Mouse (Mus musculus): Measurements from ENCODE around the gene Plod2. TPM values are rescaled to one million over a fixed set of nuclear protein-coding genes. Genes with fewer than 3 reads are reported as not detected.

Plod2 gene
- polyA plus RNA-seq, 1 experiment from 2014 or later, result 43.5 TPM

GRCm38 (mm10) chr9:92601551-92601950 lies 59.5 kb downstream of the Plod2 start:
- Histone ChIP-seq H3K27ac (ENCODE audit: low read depth, low read length) (no peak overlapping the region), H3K9me3 (replicated peaks; ENCODE audit: control insufficient read depth, low read length) (no peaks in the 10 kb centered on the region), H3K4me1 (ENCODE audit: control insufficient read depth, insufficient read depth, low read length) (no peaks in the 10 kb centered on the region), H3K9ac (ENCODE audit: low read depth, low read length) (no peak overlapping the region), H3K27me3 (ENCODE audit: control insufficient read depth, insufficient read depth, low read length) (no peaks in the 10 kb centered on the region), H3K36me3 (ENCODE audit: control insufficient read depth, insufficient read depth, low read length) (peaks cover 5% of the 10 kb centered on the region; the same call in 1 of the 2 replicates), H3K4me3 (ENCODE audit: low read depth, low read length) (no peak overlapping the region), H3K4me2 (no peak overlapping the region)
- no peak for ATAC-seq (replicated peaks; ENCODE audit: insufficient number of reproducible peaks, low FRiP score, low TSS enrichment)
- 82% methylated on average over 5 of the region's 5 CpGs for WGBS (ENCODE audit: insufficient replicate concordance)

GRCm38 (mm10) chr9:92603541-92603940 lies 61.5 kb downstream of the Plod2 start:
- no peaks in the 10 kb centered on the region for H3K9me3 ChIP-seq (replicated peaks; ENCODE audit: control insufficient read depth, low read length)
- no peak overlapping the region for H3K9ac ChIP-seq (ENCODE audit: low read depth, low read length)
- no peaks in the 10 kb centered on the region for H3K4me1 ChIP-seq (ENCODE audit: control insufficient read depth, insufficient read depth, low read length)
- 88% methylated on average over 4 of the region's 4 CpGs for WGBS (ENCODE audit: insufficient replicate concordance)
- no peak overlapping the region for H3K4me2 ChIP-seq
- H3K4me3 ChIP-seq (ENCODE audit: low read depth, low read length), result no peak overlapping the region
- H3K36me3 ChIP-seq (ENCODE audit: control insufficient read depth, insufficient read depth, low read length), result no peaks in the 10 kb centered on the region
- no peak overlapping the region for H3K27ac ChIP-seq (ENCODE audit: low read depth, low read length)
- H3K27me3 ChIP-seq (ENCODE audit: control insufficient read depth, insufficient read depth, low read length), result no peaks in the 10 kb centered on the region
- ATAC-seq (replicated peaks; ENCODE audit: insufficient number of reproducible peaks, low FRiP score, low TSS enrichment), result no peak

- H3K4me3 ChIP-seq (ENCODE audit: low read depth, low read length), result no peak overlapping the region
- no peak overlapping the region for H3K27ac ChIP-seq (ENCODE audit: low read depth, low read length)
- H3K4me1 ChIP-seq (ENCODE audit: control insufficient read depth, insufficient read depth, low read length), result no peaks in the 10 kb centered on the region
- no peaks in the 10 kb centered on the region for H3K9me3 ChIP-seq (replicated peaks; ENCODE audit: control insufficient read depth, low read length)
- no peaks in the 10 kb centered on the region for H3K36me3 ChIP-seq (ENCODE audit: control insufficient read depth, insufficient read depth, low read length)
- H3K4me2 ChIP-seq, result no peak overlapping the region
- ATAC-seq (replicated peaks; ENCODE audit: insufficient number of reproducible peaks, low FRiP score, low TSS enrichment), result no peak
- H3K27me3 ChIP-seq (ENCODE audit: control insufficient read depth, insufficient read depth, low read length), result no peaks in the 10 kb centered on the region
- 63% methylated on average over 9 of the region's 9 CpGs for WGBS (ENCODE audit: insufficient replicate concordance)
- no peak overlapping the region for H3K9ac ChIP-seq (ENCODE audit: low read depth, low read length)
Measured at GRCm38 (mm10) chr9:92610628-92611267, 68.7 kb downstream of the Plod2 start.

- no peak overlapping the region for H3K4me2 ChIP-seq
- no peak overlapping the region for H3K27ac ChIP-seq (ENCODE audit: low read depth, low read length)
- H3K9ac ChIP-seq (ENCODE audit: low read depth, low read length), result no peak overlapping the region
- no peak for ATAC-seq (replicated peaks; ENCODE audit: insufficient number of reproducible peaks, low FRiP score, low TSS enrichment)
- H3K4me1 ChIP-seq (ENCODE audit: control insufficient read depth, insufficient read depth, low read length), result no peaks in the 10 kb centered on the region
- no peaks in the 10 kb centered on the region for H3K36me3 ChIP-seq (ENCODE audit: control insufficient read depth, insufficient read depth, low read length)
- no peaks in the 10 kb centered on the region for H3K27me3 ChIP-seq (ENCODE audit: control insufficient read depth, insufficient read depth, low read length)
- no peak overlapping the region for H3K4me3 ChIP-seq (ENCODE audit: low read depth, low read length)
- WGBS (ENCODE audit: insufficient replicate concordance), result 80% methylated on average over 15 of the region's 15 CpGs
- H3K9me3 ChIP-seq (replicated peaks; ENCODE audit: control insufficient read depth, low read length), result no peaks in the 10 kb centered on the region
Measured at GRCm38 (mm10) chr9:92612641-92613040, 70.6 kb downstream of the Plod2 start.

- Histone ChIP-seq H3K4me1 (ENCODE audit: control insufficient read depth, insufficient read depth, low read length) (no peaks in the 10 kb centered on the region), H3K4me3 (ENCODE audit: low read depth, low read length) (no peak overlapping the region), H3K9me3 (replicated peaks; ENCODE audit: control insufficient read depth, low read length) (no peaks in the 10 kb centered on the region), H3K27ac (ENCODE audit: low read depth, low read length) (no peak overlapping the region), H3K36me3 (ENCODE audit: control insufficient read depth, insufficient read depth, low read length) (no peaks in the 10 kb centered on the region), H3K27me3 (ENCODE audit: control insufficient read depth, insufficient read depth, low read length) (no peaks in the 10 kb centered on the region), H3K9ac (ENCODE audit: low read depth, low read length) (no peak overlapping the region), H3K4me2 (no peak overlapping the region)
- no peak for ATAC-seq (replicated peaks; ENCODE audit: insufficient number of reproducible peaks, low FRiP score, low TSS enrichment)
- 71% methylated on average over 8 of the region's 8 CpGs for WGBS (ENCODE audit: insufficient replicate concordance)
Measured at GRCm38 (mm10) chr9:92613206-92613605, 71.2 kb downstream of the Plod2 start.

GRCm38 (mm10) chr9:92616418-92616817 lies 74.4 kb downstream of the Plod2 start:
- H3K27ac ChIP-seq (ENCODE audit: low read depth, low read length), result no peak overlapping the region
- no peaks in the 10 kb centered on the region for H3K4me1 ChIP-seq (ENCODE audit: control insufficient read depth, insufficient read depth, low read length)
- ATAC-seq (replicated peaks; ENCODE audit: insufficient number of reproducible peaks, low FRiP score, low TSS enrichment), result no peak
- no peak overlapping the region for H3K9ac ChIP-seq (ENCODE audit: low read depth, low read length)
- H3K27me3 ChIP-seq (ENCODE audit: control insufficient read depth, insufficient read depth, low read length), result no peaks in the 10 kb centered on the region
- no peaks in the 10 kb centered on the region for H3K36me3 ChIP-seq (ENCODE audit: control insufficient read depth, insufficient read depth, low read length)
- H3K4me3 ChIP-seq (ENCODE audit: low read depth, low read length), result no peak overlapping the region
- H3K4me2 ChIP-seq, result no peak overlapping the region
- H3K9me3 ChIP-seq (replicated peaks; ENCODE audit: control insufficient read depth, low read length), result no peaks in the 10 kb centered on the region
- 87% methylated on average over 2 of the region's 2 CpGs for WGBS (ENCODE audit: insufficient replicate concordance)

- Histone ChIP-seq H3K27ac (ENCODE audit: low read depth, low read length) (no peak overlapping the region), H3K9ac (ENCODE audit: low read depth, low read length) (no peak overlapping the region), H3K4me1 (ENCODE audit: control insufficient read depth, insufficient read depth, low read length) (no peaks in the 10 kb centered on the region), H3K4me2 (no peak overlapping the region), H3K4me3 (ENCODE audit: low read depth, low read length) (no peak overlapping the region), H3K27me3 (ENCODE audit: control insufficient read depth, insufficient read depth, low read length) (no peaks in the 10 kb centered on the region), H3K9me3 (replicated peaks; ENCODE audit: control insufficient read depth, low read length) (no peaks in the 10 kb centered on the region), H3K36me3 (ENCODE audit: control insufficient read depth, insufficient read depth, low read length) (no peaks in the 10 kb centered on the region)
- ATAC-seq (replicated peaks; ENCODE audit: insufficient number of reproducible peaks, low FRiP score, low TSS enrichment), result no peak
- WGBS (ENCODE audit: insufficient replicate concordance), result 73% methylated on average over 2 of the region's 2 CpGs
Measured at GRCm38 (mm10) chr9:92617376-92617775, 75.4 kb downstream of the Plod2 start.

GRCm38 (mm10) chr9:92620088-92620487 lies 78.1 kb downstream of the Plod2 start:
- Histone ChIP-seq H3K4me3 (ENCODE audit: low read depth, low read length) (no peak overlapping the region), H3K4me2 (no peak overlapping the region), H3K27me3 (ENCODE audit: control insufficient read depth, insufficient read depth, low read length) (no peaks in the 10 kb centered on the region), H3K4me1 (ENCODE audit: control insufficient read depth, insufficient read depth, low read length) (no peaks in the 10 kb centered on the region), H3K9me3 (replicated peaks; ENCODE audit: control insufficient read depth, low read length) (no peaks in the 10 kb centered on the region), H3K9ac (ENCODE audit: low read depth, low read length) (no peak overlapping the region), H3K27ac (ENCODE audit: low read depth, low read length) (no peak overlapping the region), H3K36me3 (ENCODE audit: control insufficient read depth, insufficient read depth, low read length) (no peaks in the 10 kb centered on the region)
- ATAC-seq (replicated peaks; ENCODE audit: insufficient number of reproducible peaks, low FRiP score, low TSS enrichment), result no peak
- 59% methylated on average over 1 of the region's 1 CpGs for WGBS (ENCODE audit: insufficient replicate concordance)

GRCm38 (mm10) chr9:92621246-92621645 lies 79.2 kb downstream of the Plod2 start:
- no peak for ATAC-seq (replicated peaks; ENCODE audit: insufficient number of reproducible peaks, low FRiP score, low TSS enrichment)
- no peak overlapping the region for H3K27ac ChIP-seq (ENCODE audit: low read depth, low read length)
- WGBS (ENCODE audit: insufficient replicate concordance), result 62% methylated on average over 3 of the region's 3 CpGs
- no peak overlapping the region for H3K9ac ChIP-seq (ENCODE audit: low read depth, low read length)
- H3K4me3 ChIP-seq (ENCODE audit: low read depth, low read length), result no peak overlapping the region
- H3K4me1 ChIP-seq (ENCODE audit: control insufficient read depth, insufficient read depth, low read length), result no peaks in the 10 kb centered on the region
- H3K36me3 ChIP-seq (ENCODE audit: control insufficient read depth, insufficient read depth, low read length), result no peaks in the 10 kb centered on the region
- H3K27me3 ChIP-seq (ENCODE audit: control insufficient read depth, insufficient read depth, low read length), result no peaks in the 10 kb centered on the region
- H3K9me3 ChIP-seq (replicated peaks; ENCODE audit: control insufficient read depth, low read length), result no peaks in the 10 kb centered on the region
- no peak overlapping the region for H3K4me2 ChIP-seq

Data from heart, embryonic 11.5 days (tissue).